Mouse (Mus musculus): ENCODE results near the gene Slc47a2. TPM values are rescaled to one million over a fixed set of nuclear protein-coding genes. Genes with fewer than 3 reads are reported as not detected.

Slc47a2 gene
- polyA plus RNA-seq, 1 experiment from 2014 or later: not detected

DNA sequence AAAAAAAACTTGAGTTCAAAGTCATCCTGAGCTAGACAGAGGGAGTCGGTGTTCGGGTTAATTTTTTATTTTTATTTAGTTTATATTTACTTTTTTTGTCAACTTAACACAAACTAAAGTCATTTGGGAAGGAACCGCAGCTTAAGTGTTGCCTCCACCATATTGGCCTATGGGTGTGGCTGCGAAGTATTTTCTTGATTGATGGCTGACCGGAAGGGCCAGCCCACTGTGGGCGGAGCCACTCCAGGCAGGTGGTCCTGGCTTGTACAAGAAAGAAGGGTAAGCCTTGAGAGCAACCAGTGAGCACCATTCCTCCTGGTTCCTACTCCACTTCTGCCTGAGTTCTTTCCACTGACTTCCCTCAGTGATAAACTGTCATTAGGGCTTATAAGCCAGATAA lies 21.4 kb upstream of the Slc47a2 start:
- Histone ChIP-seq H3K9me3 (no peaks in the 10 kb centered on the region), H3K27ac (replicated peaks) (no peak overlapping the region), H3K4me1 (replicated peaks) (no peaks in the 10 kb centered on the region), H3K9ac (no peak overlapping the region), H3K4me2 (no peak overlapping the region), H3K4me3 (no peak overlapping the region), H3K27me3 (no peaks in the 10 kb centered on the region), H3K36me3 (no peaks in the 10 kb centered on the region)
- 84% methylated on average over 6 of the region's 6 CpGs for WGBS
- no peak for ATAC-seq (ENCODE audit: low read depth)

DNA sequence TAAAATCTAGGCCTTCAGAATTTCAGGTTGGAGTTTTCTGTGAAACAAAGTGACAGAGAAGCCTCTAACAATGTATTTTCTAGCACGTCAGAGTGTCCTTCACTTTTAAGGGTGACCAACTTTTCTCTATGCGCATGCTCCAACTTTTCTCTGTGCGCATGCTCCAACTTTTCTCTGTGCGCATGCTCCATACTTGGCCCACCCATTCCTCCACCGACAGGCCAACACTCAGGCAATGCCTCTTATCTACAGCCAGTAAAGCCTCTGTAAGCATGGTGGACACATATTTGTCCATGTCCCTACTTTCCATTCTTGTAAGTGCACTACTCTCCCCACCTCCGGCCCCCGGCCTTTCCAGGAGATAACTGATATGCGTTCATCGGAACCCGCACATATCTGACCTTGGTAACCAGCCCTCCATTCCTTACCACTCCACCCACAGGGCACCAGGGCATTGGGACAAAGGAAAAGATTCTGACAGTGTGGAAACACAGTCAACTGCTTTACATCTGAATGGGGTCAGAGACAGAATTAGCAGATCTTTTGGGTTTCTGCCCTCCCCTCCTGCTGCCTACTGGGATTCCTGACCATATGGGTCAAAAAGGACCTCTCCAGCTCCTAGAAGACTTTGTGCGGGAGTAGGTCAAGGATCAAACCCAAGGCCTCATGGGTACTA lies 19.0 kb upstream of the Slc47a2 start:
- Histone ChIP-seq H3K4me3 (no peak overlapping the region), H3K9me3 (no peaks in the 10 kb centered on the region), H3K4me2 (no peak overlapping the region), H3K9ac (no peak overlapping the region), H3K27ac (replicated peaks) (no peak overlapping the region), H3K36me3 (no peaks in the 10 kb centered on the region), H3K4me1 (replicated peaks) (no peaks in the 10 kb centered on the region), H3K27me3 (no peaks in the 10 kb centered on the region)
- 90% methylated on average over 11 of the region's 11 CpGs for WGBS
- no peak for ATAC-seq (ENCODE audit: low read depth)

DNA sequence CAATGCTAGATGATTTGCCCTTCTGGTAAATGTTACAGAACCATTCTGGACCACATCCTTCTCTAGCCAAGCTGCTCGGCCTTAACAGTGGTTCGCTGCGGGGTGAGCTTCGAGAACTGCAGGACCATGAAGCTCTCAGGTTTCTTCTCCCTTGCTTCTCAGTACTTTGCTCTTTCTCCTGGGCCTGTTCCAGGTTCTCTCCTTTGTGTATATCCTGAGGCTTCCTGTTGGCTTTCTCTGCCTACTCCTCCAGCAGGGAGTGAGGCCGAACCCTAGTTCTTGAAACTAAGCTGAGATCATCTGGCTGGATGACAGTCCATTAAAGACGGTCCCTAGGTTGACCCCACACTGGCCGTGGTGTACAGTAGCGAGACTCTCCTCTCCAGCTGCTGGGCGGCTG lies 13.9 kb upstream of the Slc47a2 start:
- Histone ChIP-seq H3K9me3 (no peaks in the 10 kb centered on the region), H3K4me3 (no peak overlapping the region), H3K27me3 (no peaks in the 10 kb centered on the region), H3K4me1 (replicated peaks) (no peaks in the 10 kb centered on the region), H3K27ac (replicated peaks) (no peak overlapping the region), H3K9ac (no peak overlapping the region), H3K36me3 (no peaks in the 10 kb centered on the region), H3K4me2 (no peak overlapping the region)
- WGBS: 86% methylated on average over 9 of the region's 9 CpGs
- ATAC-seq (ENCODE audit: low read depth): no peak

DNA sequence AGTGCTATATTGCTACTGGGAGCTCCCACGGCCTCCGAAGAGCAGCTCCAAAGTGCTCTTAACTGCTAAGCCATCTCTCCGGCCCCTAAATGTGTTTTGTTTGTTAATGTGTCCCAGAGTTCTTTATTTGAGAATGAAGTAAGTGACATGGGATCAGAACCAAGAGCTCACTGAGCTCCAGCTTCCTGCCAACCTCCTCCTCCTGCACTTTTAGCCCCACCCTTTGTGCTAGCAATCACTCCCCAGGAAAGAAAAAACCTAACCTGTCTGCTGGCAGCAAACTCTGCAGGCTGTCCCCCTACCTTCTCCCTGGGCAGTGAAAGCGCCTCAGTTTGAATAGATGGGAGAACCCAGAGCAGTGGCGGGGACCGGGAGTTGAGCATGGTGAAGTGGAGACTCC lies 13.5 kb upstream of the Slc47a2 start:
- no peak for ATAC-seq (ENCODE audit: low read depth)
- Histone ChIP-seq H3K9me3 (no peaks in the 10 kb centered on the region), H3K4me2 (no peak overlapping the region), H3K4me3 (no peak overlapping the region), H3K4me1 (replicated peaks) (no peaks in the 10 kb centered on the region), H3K36me3 (no peaks in the 10 kb centered on the region), H3K27me3 (no peaks in the 10 kb centered on the region), H3K9ac (no peak overlapping the region), H3K27ac (replicated peaks) (no peak overlapping the region)
- WGBS: 72% methylated on average over 6 of the region's 6 CpGs

DNA sequence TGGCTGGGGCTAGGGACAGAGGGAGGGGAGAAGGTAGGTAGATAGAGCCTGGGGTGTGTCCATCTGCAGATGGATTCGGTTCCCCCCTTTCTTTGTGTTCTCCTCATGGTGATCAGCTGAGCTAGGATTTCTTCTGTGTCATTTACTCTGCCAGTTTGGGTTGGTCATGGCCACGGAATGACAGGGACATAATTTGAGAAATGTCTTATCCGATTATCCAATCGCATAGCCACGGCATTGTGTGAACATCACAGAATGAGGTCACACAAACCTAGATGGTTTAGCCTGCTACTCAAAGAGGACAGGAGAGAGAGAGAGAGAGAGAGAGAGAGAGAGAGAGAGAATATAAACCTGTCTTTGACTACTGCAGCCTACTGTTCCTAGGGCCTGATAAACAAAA lies 12.7 kb upstream of the Slc47a2 start:
- 89% methylated on average over 5 of the region's 5 CpGs for WGBS
- no peak overlapping the region for H3K9ac ChIP-seq
- no peak for ATAC-seq (ENCODE audit: low read depth)
- H3K4me2 ChIP-seq: no peak overlapping the region
- H3K27ac ChIP-seq (replicated peaks): no peak overlapping the region
- H3K4me1 ChIP-seq (replicated peaks): no peaks in the 10 kb centered on the region
- no peaks in the 10 kb centered on the region for H3K9me3 ChIP-seq
- no peaks in the 10 kb centered on the region for H3K36me3 ChIP-seq
- no peak overlapping the region for H3K4me3 ChIP-seq
- no peaks in the 10 kb centered on the region for H3K27me3 ChIP-seq

DNA sequence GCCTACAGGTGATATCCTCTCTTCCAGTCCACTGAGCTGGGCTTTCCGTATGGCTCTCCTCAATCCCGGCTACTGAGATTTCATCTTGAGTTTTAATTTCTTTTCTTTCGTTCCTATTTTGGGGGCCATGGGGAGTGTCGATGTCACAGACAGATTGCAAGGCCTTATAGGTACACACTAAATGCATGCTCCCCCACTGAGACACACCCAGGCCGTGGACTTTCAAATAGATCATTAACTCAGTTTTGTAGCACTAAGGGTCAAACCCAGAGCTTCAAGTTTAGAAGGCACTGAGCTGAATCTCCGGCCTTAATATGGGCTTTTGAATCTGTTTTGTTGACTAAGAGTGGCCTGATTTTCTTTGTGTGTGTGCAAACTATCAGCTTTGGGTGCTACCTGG lies 11.7 kb upstream of the Slc47a2 start:
- Histone ChIP-seq H3K4me3 (no peak overlapping the region), H3K27ac (replicated peaks) (no peak overlapping the region), H3K27me3 (no peaks in the 10 kb centered on the region), H3K9ac (no peak overlapping the region), H3K4me1 (replicated peaks) (no peaks in the 10 kb centered on the region), H3K36me3 (no peaks in the 10 kb centered on the region), H3K4me2 (no peak overlapping the region), H3K9me3 (no peaks in the 10 kb centered on the region)
- no peak for ATAC-seq (ENCODE audit: low read depth)
- 83% methylated on average over 6 of the region's 6 CpGs for WGBS

DNA sequence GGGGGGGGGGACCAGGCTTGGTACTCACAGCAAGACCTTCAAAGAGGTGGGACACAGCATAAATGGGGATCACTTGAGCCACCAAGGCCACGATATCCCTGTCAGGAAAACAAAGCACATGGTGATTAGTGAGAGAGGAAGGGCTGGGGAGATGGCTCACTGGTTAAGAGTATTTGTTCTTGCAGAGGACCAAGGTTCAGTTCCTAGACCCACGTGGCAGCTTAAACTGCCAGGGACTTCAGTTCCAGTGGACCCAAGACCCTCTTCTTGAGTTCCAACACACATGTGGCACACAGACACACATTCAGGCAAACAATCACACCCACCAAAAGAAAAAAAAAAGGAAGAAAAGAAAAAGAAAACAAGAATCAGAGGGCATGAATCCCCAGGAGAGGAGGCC lies 10.4 kb upstream of the Slc47a2 start:
- ATAC-seq (ENCODE audit: low read depth): no peak
- H3K4me3 ChIP-seq: no peak overlapping the region
- no peaks in the 10 kb centered on the region for H3K4me1 ChIP-seq (replicated peaks)
- H3K27ac ChIP-seq (replicated peaks): no peak overlapping the region
- no peak overlapping the region for H3K4me2 ChIP-seq
- H3K9ac ChIP-seq: no peak overlapping the region
- no peaks in the 10 kb centered on the region for H3K36me3 ChIP-seq
- no peaks in the 10 kb centered on the region; the same call in 1 of the 2 replicates for H3K27me3 ChIP-seq
- 61% methylated on average over 2 of the region's 2 CpGs for WGBS
- no peaks in the 10 kb centered on the region for H3K9me3 ChIP-seq

DNA sequence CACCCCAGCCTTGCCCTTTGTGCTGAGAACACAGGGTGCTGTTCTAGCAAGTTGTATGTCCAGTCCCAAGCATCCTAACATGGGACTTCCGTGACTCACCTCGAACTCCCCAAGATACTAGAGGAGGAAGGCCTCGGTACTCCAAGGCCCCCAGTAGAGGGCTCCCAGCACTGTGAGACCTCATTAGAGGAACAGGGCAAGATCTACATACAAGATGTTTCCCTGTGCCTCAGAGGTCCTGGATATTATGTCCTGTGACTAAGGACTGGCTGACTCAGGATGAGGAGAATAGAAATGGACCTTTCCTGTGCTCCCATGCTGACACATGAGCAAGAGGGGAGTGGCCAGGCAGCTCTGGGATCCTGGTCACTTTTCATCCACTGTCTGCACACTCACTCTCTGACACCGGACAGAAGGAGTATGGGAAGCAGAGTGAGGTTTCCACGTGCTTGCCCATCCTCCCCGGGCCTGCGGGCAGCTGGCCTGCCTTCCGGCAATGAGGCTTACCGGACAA lies 9.5 kb upstream of the Slc47a2 start:
- Histone ChIP-seq H3K4me2 (no peak overlapping the region), H3K9ac (no peak overlapping the region), H3K27me3 (no peaks in the 10 kb centered on the region; the same call in 1 of the 2 replicates), H3K27ac (replicated peaks) (no peak overlapping the region), H3K4me3 (no peak overlapping the region), H3K9me3 (no peaks in the 10 kb centered on the region), H3K4me1 (replicated peaks) (no peaks in the 10 kb centered on the region), H3K36me3 (no peaks in the 10 kb centered on the region)
- WGBS: 68% methylated on average over 9 of the region's 9 CpGs
- no peak for ATAC-seq (ENCODE audit: low read depth)

DNA sequence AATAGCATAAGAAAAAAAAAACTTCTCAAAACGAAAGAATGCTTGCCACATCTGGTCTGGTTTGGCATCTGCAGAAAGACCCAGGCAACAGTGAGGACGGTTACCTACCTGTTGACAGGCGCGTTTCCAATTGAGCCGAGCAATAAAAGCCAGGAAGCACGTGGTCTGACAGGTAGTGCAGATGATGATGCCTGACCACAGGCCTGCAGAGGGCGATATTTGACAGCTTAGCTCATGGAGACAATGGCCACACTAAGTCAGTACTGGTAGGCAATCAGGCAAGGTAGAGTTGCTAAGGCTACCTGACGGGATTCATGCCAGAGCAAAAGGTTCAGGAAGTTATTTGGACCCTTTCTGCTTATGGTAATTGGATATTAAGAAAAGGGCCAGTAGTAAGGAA lies 6.7 kb upstream of the Slc47a2 start:
- no peak for ATAC-seq (ENCODE audit: low read depth)
- H3K9ac ChIP-seq: no peak overlapping the region
- H3K9me3 ChIP-seq: no peaks in the 10 kb centered on the region
- H3K36me3 ChIP-seq: no peaks in the 10 kb centered on the region
- H3K4me2 ChIP-seq: no peak overlapping the region
- 20% methylated on average over 8 of the region's 8 CpGs for WGBS
- H3K4me3 ChIP-seq: no peak overlapping the region
- H3K27me3 ChIP-seq: peaks cover 11% of the 10 kb centered on the region
- no peak overlapping the region for H3K27ac ChIP-seq (replicated peaks)
- H3K4me1 ChIP-seq (replicated peaks): no peaks in the 10 kb centered on the region

DNA sequence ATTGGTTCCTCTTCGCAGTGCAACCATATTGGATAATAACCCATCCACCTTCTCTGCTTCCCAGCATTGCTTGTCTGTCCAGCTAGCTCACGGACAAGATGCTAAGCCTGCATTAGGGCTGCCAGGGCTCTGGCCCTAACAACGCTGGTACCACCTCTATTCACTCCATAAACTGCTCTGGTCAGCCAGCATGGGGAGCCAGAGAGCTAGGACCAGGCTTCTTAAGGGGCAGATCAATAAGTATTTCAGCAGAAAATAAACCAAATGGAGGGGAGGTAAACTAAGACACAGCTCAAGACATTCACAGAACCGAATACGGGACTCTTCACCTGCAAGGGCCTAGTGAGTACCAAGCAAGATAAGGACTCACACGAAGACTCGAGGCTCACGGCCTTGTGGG lies 3.5 kb upstream of the Slc47a2 start:
- Histone ChIP-seq H3K4me3 (no peak overlapping the region), H3K9me3 (no peaks in the 10 kb centered on the region)
- 63% methylated on average over 8 of the region's 8 CpGs for WGBS

DNA sequence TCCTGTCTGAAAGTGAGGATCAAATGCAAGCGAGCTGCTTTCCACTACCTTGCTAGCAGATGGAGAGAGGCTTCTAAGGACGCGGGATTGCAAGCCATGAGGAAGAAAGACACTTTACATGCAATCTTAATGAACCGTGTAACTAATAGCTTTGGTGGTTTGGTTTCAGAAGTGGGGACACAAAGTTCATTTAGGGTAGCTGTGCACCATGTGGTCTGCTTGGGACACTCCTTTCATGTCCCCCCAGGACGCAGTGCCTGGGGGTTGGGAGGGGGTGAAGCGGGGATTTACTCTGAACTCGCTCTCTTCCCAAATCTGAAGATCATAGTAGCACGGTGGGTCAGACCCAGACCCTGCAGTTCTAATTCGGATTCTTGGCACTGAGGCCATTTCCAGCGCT lies 689 bp downstream of the Slc47a2 start:
- 13% methylated on average over 10 of the region's 10 CpGs for WGBS
- no peaks in the 10 kb centered on the region for H3K9me3 ChIP-seq
- peaks cover 51% of the 10 kb centered on the region for H3K27me3 ChIP-seq

More for the DNA sequence above, 3.5 kb upstream of the Slc47a2 start:
- Histone ChIP-seq H3K27me3 (peaks cover 43% of the 10 kb centered on the region), H3K4me1 (replicated peaks) (peaks cover 14% of the 10 kb centered on the region), H3K9ac (no peak overlapping the region), H3K36me3 (no peaks in the 10 kb centered on the region), H3K27ac (replicated peaks) (no peak overlapping the region), H3K4me2 (no peak overlapping the region)
- no peak for ATAC-seq (ENCODE audit: low read depth)

DNA sequence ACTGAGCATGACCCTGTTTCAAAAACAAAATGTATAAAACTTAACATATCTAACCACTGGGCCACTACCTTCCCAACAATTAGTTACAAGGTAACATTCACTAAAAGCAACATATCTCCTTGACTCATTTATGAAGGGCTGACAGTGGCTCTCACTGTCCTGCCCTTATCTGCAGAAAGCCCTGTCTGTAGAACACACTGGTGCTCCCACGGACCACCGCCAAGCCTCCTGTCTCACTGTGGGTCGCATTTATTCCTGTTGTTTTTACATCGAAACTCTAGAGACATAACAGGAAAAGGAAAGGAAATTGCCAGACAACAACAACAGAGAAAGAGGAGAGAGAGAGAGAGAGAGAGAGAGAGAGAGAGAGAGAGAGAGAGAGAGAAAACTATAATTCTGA lies 1.4 kb downstream of the Slc47a2 start:
- Histone ChIP-seq H3K36me3 (no peaks in the 10 kb centered on the region), H3K9ac (no peak overlapping the region), H3K27me3 (peaks cover 51% of the 10 kb centered on the region), H3K4me1 (replicated peaks) (peaks cover 14% of the 10 kb centered on the region), H3K9me3 (no peaks in the 10 kb centered on the region), H3K4me2 (no peak overlapping the region), H3K4me3 (no peak overlapping the region), H3K27ac (replicated peaks) (no peak overlapping the region)
- 86% methylated on average over 4 of the region's 4 CpGs for WGBS
- no peak for ATAC-seq (ENCODE audit: low read depth)

More for the DNA sequence above, 689 bp downstream of the Slc47a2 start:
- Histone ChIP-seq H3K27ac (replicated peaks) (no peak overlapping the region), H3K4me1 (replicated peaks) (peaks cover 14% of the 10 kb centered on the region), H3K36me3 (no peaks in the 10 kb centered on the region), H3K4me2 (peak overlapping the region; percentile 68), H3K4me3 (peak overlapping the region; percentile 41), H3K9ac (0 out of 2 replicates have a peak overlapping the region, but pooled peaks have one; percentile 54)
- ATAC-seq (ENCODE audit: low read depth): no peak

DNA sequence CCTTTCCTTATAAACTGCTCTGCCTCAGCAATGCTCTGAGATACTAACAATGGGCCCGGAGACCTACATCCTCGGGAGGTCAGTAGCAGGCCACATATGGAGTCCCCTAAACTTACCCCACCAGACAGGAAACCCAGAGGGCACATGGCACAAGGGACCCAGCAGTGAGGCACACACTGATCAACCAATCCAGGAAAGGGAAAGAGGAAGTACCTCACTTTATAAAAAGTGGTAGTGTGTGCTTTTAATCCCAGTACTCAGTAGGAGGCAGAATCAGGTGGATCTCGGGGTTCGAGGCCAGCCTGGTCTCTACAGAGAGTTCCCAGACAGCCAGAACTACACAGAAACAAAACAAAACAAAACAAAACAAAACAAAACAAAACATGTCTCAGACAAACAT lies 2.3 kb downstream of the Slc47a2 start:
- no peak overlapping the region for H3K4me3 ChIP-seq
- WGBS: 85% methylated on average over 4 of the region's 4 CpGs
- H3K4me1 ChIP-seq (replicated peaks): peaks cover 14% of the 10 kb centered on the region
- no peaks in the 10 kb centered on the region for H3K9me3 ChIP-seq
- no peaks in the 10 kb centered on the region for H3K36me3 ChIP-seq
- H3K27ac ChIP-seq (replicated peaks): no peak overlapping the region
- H3K4me2 ChIP-seq: no peak overlapping the region
- H3K27me3 ChIP-seq: peaks cover 48% of the 10 kb centered on the region
- no peak overlapping the region for H3K9ac ChIP-seq
- no peak for ATAC-seq (ENCODE audit: low read depth)

Measured in neural tube, embryonic 13.5 days (tissue).